Mouse (Mus musculus): Measurements from ENCODE around the gene Celf5.

DNA sequence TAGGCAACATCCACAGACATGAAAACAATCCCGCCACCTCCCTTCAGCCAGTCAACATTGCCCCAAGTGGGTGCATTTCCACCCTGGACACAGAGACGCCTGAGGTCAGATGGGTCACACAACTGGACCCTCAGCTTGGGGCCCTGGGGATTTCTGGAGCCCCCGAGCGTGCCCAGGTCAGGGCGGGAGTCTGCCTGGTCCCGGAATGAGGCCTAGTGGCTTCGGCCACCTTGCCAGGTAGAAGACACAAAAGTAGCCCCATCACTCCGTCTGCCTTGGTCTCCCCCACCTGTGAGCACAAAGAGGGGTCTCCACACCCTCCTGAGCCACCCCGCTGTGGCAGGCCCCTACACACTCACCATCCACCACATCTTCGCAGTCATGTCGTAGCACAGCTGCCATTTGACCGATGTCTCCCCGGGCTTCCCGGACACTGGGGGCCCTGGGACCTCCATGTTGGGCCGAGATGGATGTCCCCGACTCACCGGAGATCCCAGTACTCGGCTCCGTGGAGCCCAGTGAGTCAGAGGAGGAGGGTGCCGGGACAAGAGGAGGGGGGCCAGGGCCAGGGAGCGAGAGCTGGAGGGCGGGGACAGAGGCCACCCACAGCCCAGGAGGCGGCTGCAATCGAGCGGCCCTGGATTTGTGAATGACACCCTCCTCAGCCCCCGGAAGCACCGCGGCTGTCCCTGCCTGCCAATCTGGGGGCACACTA lies 27.2 kb downstream of the Celf5 start, which contains the start of gene Nfic:
- TF ChIP-seq CTCF (IDR thresholded peaks at IDR 0.05; ENCODE audit: control insufficient read depth, insufficient read depth, insufficient read length), result no peak
- TF ChIP-seq MYOD1 (IDR thresholded peaks at IDR 0.05; ENCODE audit: control insufficient read depth, insufficient read length, low read depth), result no peak
- TF ChIP-seq MYOG (IDR thresholded peaks at IDR 0.05; ENCODE audit: control insufficient read depth, extremely low read depth, insufficient read length), result no peak
